Mouse (Mus musculus): ENCODE measurements around the gene Josd1. TPM values are rescaled to one million over a fixed set of nuclear protein-coding genes. Genes with fewer than 3 reads are reported as not detected.
A peak's percentile ranks its signal among the peaks of the same experiment; 100 is the strongest.

The Josd1 gene
- total and polyA plus RNA-seq, 2 experiments from 2014 or later, result 20.2 to 54.1 TPM

- no peak overlapping the region for H3K27ac ChIP-seq (ENCODE audit: low read depth, low read length)
- H3K4me3 ChIP-seq (ENCODE audit: low read depth, low read length), result no peak overlapping the region
- peaks cover 10% of the 10 kb centered on the region; the same call in 1 of the 2 replicates for H3K4me1 ChIP-seq (ENCODE audit: insufficient read depth)
- no peak for ATAC-seq
- no peaks in the 10 kb centered on the region for H3K27me3 ChIP-seq (ENCODE audit: insufficient read depth, low read length)
- 89% methylated on average over 11 of the region's 11 CpGs for WGBS
- no peaks in the 10 kb centered on the region for H3K36me3 ChIP-seq (ENCODE audit: insufficient read depth)
- H3K9me3 ChIP-seq (ENCODE audit: low read length), result no peaks in the 10 kb centered on the region
- no peak overlapping the region for H3K9ac ChIP-seq
- no peak overlapping the region for H3K4me2 ChIP-seq (ENCODE audit: low read depth)
- no peak for DNase-seq
- TF ChIP-seq CTCF (IDR thresholded peaks at IDR 0.05; ENCODE audit: low read depth), result no peak
Observed at GRCm38 (mm10) chr15:79693740-79694139, 6.0 kb upstream of the Josd1 start.

- Histone ChIP-seq H3K4me2 (ENCODE audit: low read depth) (no peak overlapping the region), H3K4me3 (ENCODE audit: low read depth, low read length) (no peak overlapping the region), H3K36me3 (ENCODE audit: insufficient read depth) (no peaks in the 10 kb centered on the region), H3K9me3 (ENCODE audit: low read length) (no peaks in the 10 kb centered on the region), H3K27me3 (ENCODE audit: insufficient read depth, low read length) (no peaks in the 10 kb centered on the region), H3K4me1 (ENCODE audit: insufficient read depth) (peaks cover 10% of the 10 kb centered on the region; the same call in 1 of the 2 replicates), H3K27ac (ENCODE audit: low read depth, low read length) (no peak overlapping the region), H3K9ac (no peak overlapping the region)
- WGBS, result 69% methylated on average over 5 of the region's 5 CpGs
- ATAC-seq (no peak), DNase-seq (no peak)
- TF ChIP-seq CTCF (IDR thresholded peaks at IDR 0.05; ENCODE audit: low read depth), result no peak
Observed at GRCm38 (mm10) chr15:79692334-79692733, 4.6 kb upstream of the Josd1 start.

GRCm38 (mm10) chr15:79691023-79691508 lies 3.3 kb upstream of the Josd1 start:
- no peak for TF ChIP-seq CTCF (IDR thresholded peaks at IDR 0.05; ENCODE audit: low read depth)
- no peak for DNase-seq
- Histone ChIP-seq H3K4me2 (ENCODE audit: low read depth) (peak overlapping the region; percentile 98), H3K4me3 (ENCODE audit: low read depth, low read length) (peak overlapping the region; percentile 91), H3K9me3 (ENCODE audit: low read length) (no peaks in the 10 kb centered on the region), H3K36me3 (ENCODE audit: insufficient read depth) (no peaks in the 10 kb centered on the region), H3K9ac (peak overlapping the region; percentile 84), H3K27me3 (ENCODE audit: insufficient read depth, low read length) (no peaks in the 10 kb centered on the region), H3K27ac (ENCODE audit: low read depth, low read length) (peak overlapping the region; percentile 89), H3K4me1 (ENCODE audit: insufficient read depth) (peaks cover 15% of the 10 kb centered on the region; the same call in 1 of the 2 replicates)
- no peak; the same call in 1 of the 2 replicates for ATAC-seq
- WGBS, result under 1% methylated on average over 44 of the region's 53 CpGs

- H3K4me1 ChIP-seq (ENCODE audit: insufficient read depth), result peaks cover 20% of the 10 kb centered on the region
- under 1% methylated on average over 45 of the region's 45 CpGs for whole genome bisulfite sequencing
Observed at GRCm38 (mm10) chr15:79690426-79691022, 2.8 kb upstream of the Josd1 start, which contains the start of gene Gtpbp1. Gtpbp1 (plus strand) TSS chr15:79690845.

GRCm38 (mm10) chr15:79689662-79690425 lies 2.1 kb upstream of the Josd1 start:
- no peaks in the 10 kb centered on the region for H3K9me3 ChIP-seq (ENCODE audit: low read length)
- no peak for DNase-seq
- peak overlapping the region; percentile 91 for H3K4me3 ChIP-seq (ENCODE audit: low read depth, low read length)
- TF ChIP-seq CTCF (IDR thresholded peaks at IDR 0.05; ENCODE audit: low read depth), result no peak
- no peaks in the 10 kb centered on the region for H3K36me3 ChIP-seq (ENCODE audit: insufficient read depth)
- H3K9ac ChIP-seq, result no peak overlapping the region
- H3K4me2 ChIP-seq (ENCODE audit: low read depth), result peak overlapping the region; percentile 69
- no peak for ATAC-seq
- H3K27ac ChIP-seq (ENCODE audit: low read depth, low read length), result no peak overlapping the region
- peaks cover 27% of the 10 kb centered on the region for H3K4me1 ChIP-seq (ENCODE audit: insufficient read depth)
- no peaks in the 10 kb centered on the region for H3K27me3 ChIP-seq (ENCODE audit: insufficient read depth, low read length)
- 14% methylated on average over 24 of the region's 24 CpGs for WGBS

More at GRCm38 (mm10) chr15:79690426-79691022, 2.8 kb upstream of the Josd1 start, which contains the start of gene Gtpbp1:
- peak within 1 kb of the TSS; percentile 84 for H3K9ac ChIP-seq
- no peaks in the 10 kb centered on the region for H3K9me3 ChIP-seq (ENCODE audit: low read length)
- H3K4me2 ChIP-seq (ENCODE audit: low read depth), result peak within 1 kb of the TSS; percentile 98
- H3K36me3 ChIP-seq (ENCODE audit: insufficient read depth), result no peaks in the 10 kb centered on the region
- TF ChIP-seq CTCF (IDR thresholded peaks at IDR 0.05; ENCODE audit: low read depth), result no peak
- H3K27ac ChIP-seq (ENCODE audit: low read depth, low read length), result peak within 1 kb of the TSS; percentile 89
- DNase-seq, result peak; percentile 99
- H3K4me3 ChIP-seq (ENCODE audit: low read depth, low read length), result peak within 1 kb of the TSS; percentile 91
- peak; percentile 97 for ATAC-seq
- no peaks in the 10 kb centered on the region for H3K27me3 ChIP-seq (ENCODE audit: insufficient read depth, low read length)

GRCm38 (mm10) chr15:79688268-79688956 lies 693 bp upstream of the Josd1 start:
- peak overlapping the region; percentile 71 for H3K4me3 ChIP-seq (ENCODE audit: low read depth, low read length)
- no peaks in the 10 kb centered on the region for H3K27me3 ChIP-seq (ENCODE audit: insufficient read depth, low read length)
- no peak for TF ChIP-seq CTCF (IDR thresholded peaks at IDR 0.05; ENCODE audit: low read depth)
- H3K9ac ChIP-seq, result peak overlapping the region; percentile 71
- H3K9me3 ChIP-seq (ENCODE audit: low read length), result no peaks in the 10 kb centered on the region
- ATAC-seq (no peak), DNase-seq (no peak)
- peaks cover 37% of the 10 kb centered on the region for H3K4me1 ChIP-seq (ENCODE audit: insufficient read depth)
- WGBS, result 5% methylated on average over 8 of the region's 8 CpGs
- peak overlapping the region; percentile 70 for H3K4me2 ChIP-seq (ENCODE audit: low read depth)
- no peaks in the 10 kb centered on the region for H3K36me3 ChIP-seq (ENCODE audit: insufficient read depth)
- H3K27ac ChIP-seq (ENCODE audit: low read depth, low read length), result peak overlapping the region; percentile 79
